Mouse (Mus musculus): ENCODE results near the gene Rspo1. TPM values are rescaled to one million over a fixed set of nuclear protein-coding genes. Genes with fewer than 3 reads are reported as not detected.

The Rspo1 gene
- polyA plus RNA-seq, 1 experiment from 2014 or later = 5.9 TPM

DNA sequence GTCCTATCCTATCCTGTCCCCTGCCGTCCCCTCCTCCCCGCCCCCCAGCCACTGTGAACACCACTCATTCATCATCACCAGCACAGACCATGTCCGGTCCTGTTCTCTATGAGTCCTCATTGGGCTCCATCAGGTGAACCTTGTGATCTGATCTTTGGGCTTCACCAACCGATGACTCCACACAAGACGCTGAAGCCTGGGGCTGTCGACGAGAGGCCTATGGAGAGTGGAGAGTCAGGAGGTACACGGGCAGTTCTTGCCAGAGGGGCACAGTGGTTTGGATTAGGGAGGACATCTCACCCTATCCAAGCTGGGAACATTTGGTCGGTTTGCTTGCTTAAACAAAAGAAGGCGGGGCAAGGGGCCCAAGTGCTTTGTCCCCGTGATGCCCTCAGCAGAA, 16.0 kb upstream of the Rspo1 start:
- Histone ChIP-seq H3K9me3 (replicated peaks; ENCODE audit: control insufficient read depth, low read length) (no peaks in the 10 kb centered on the region), H3K4me1 (ENCODE audit: control insufficient read depth, insufficient read depth, low read length) (no peaks in the 10 kb centered on the region), H3K27me3 (ENCODE audit: control insufficient read depth, insufficient read depth, low read length) (0 out of 2 replicates have a peak, but pooled peaks cover 7% of the 10 kb centered on the region), H3K4me3 (ENCODE audit: low read length) (no peak overlapping the region), H3K4me2 (ENCODE audit: low read depth, low read length) (no peak overlapping the region), H3K27ac (ENCODE audit: low read length) (no peak overlapping the region), H3K36me3 (ENCODE audit: control insufficient read depth, insufficient read depth) (no peaks in the 10 kb centered on the region), H3K9ac (ENCODE audit: low read length) (no peak overlapping the region)
- 65% methylated on average over 11 of the region's 11 CpGs for WGBS
- no peak for ATAC-seq (replicated peaks; ENCODE audit: extremely low read depth, insufficient read depth, low FRiP score)

- ATAC-seq (replicated peaks; ENCODE audit: extremely low read depth, insufficient read depth, low FRiP score) = no peak
- H3K27me3 ChIP-seq (ENCODE audit: control insufficient read depth, insufficient read depth, low read length) = 0 out of 2 replicates have a peak, but pooled peaks cover 7% of the 10 kb centered on the region
- no peak overlapping the region for H3K4me3 ChIP-seq (ENCODE audit: low read length)
- H3K4me2 ChIP-seq (ENCODE audit: low read depth, low read length) = no peak overlapping the region
- no peak overlapping the region for H3K9ac ChIP-seq (ENCODE audit: low read length)
- H3K4me1 ChIP-seq (ENCODE audit: control insufficient read depth, insufficient read depth, low read length) = no peaks in the 10 kb centered on the region
- H3K27ac ChIP-seq (ENCODE audit: low read length) = no peak overlapping the region
- no peaks in the 10 kb centered on the region for H3K36me3 ChIP-seq (ENCODE audit: control insufficient read depth, insufficient read depth)
- WGBS = 53% methylated on average over 5 of the region's 5 CpGs
- no peaks in the 10 kb centered on the region for H3K9me3 ChIP-seq (replicated peaks; ENCODE audit: control insufficient read depth, low read length)
Observed at GRCm38 (mm10) chr4:124970677-124971076, 15.6 kb upstream of the Rspo1 start.

DNA sequence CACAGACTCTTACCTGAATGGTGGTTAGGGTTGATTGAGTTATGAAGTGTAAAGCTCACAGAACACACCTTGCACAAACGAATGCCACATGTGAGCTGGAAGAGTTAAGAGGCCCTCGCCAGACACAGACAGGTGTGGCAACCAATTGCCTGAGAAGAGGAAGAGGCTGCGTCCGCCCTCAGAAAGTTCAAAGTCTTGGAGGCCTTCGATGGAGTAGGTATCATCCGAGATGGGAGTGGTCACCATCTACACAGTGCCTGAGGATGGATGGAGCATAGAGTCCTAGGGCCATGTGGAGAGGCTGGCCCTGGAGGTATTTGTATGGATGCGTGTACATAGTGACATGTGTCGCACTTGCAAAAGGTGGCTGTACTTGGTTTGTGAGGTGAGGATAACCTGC, 15.1 kb upstream of the Rspo1 start:
- no peak for ATAC-seq (replicated peaks; ENCODE audit: extremely low read depth, insufficient read depth, low FRiP score)
- no peaks in the 10 kb centered on the region for H3K36me3 ChIP-seq (ENCODE audit: control insufficient read depth, insufficient read depth)
- no peak overlapping the region for H3K27ac ChIP-seq (ENCODE audit: low read length)
- no peak overlapping the region for H3K4me2 ChIP-seq (ENCODE audit: low read depth, low read length)
- H3K9me3 ChIP-seq (replicated peaks; ENCODE audit: control insufficient read depth, low read length) = no peaks in the 10 kb centered on the region
- H3K4me3 ChIP-seq (ENCODE audit: low read length) = no peak overlapping the region
- no peaks in the 10 kb centered on the region for H3K4me1 ChIP-seq (ENCODE audit: control insufficient read depth, insufficient read depth, low read length)
- 69% methylated on average over 8 of the region's 8 CpGs for WGBS
- H3K27me3 ChIP-seq (ENCODE audit: control insufficient read depth, insufficient read depth, low read length) = 0 out of 2 replicates have a peak, but pooled peaks cover 7% of the 10 kb centered on the region
- H3K9ac ChIP-seq (ENCODE audit: low read length) = no peak overlapping the region

GRCm38 (mm10) chr4:124972316-124972715, 13.9 kb upstream of the Rspo1 start:
- 47% methylated on average over 9 of the region's 9 CpGs for WGBS
- Histone ChIP-seq H3K27me3 (ENCODE audit: control insufficient read depth, insufficient read depth, low read length) (0 out of 2 replicates have a peak, but pooled peaks cover 7% of the 10 kb centered on the region), H3K27ac (ENCODE audit: low read length) (no peak overlapping the region), H3K4me2 (ENCODE audit: low read depth, low read length) (no peak overlapping the region), H3K36me3 (ENCODE audit: control insufficient read depth, insufficient read depth) (no peaks in the 10 kb centered on the region), H3K4me3 (ENCODE audit: low read length) (no peak overlapping the region), H3K4me1 (ENCODE audit: control insufficient read depth, insufficient read depth, low read length) (no peaks in the 10 kb centered on the region), H3K9ac (ENCODE audit: low read length) (no peak overlapping the region), H3K9me3 (replicated peaks; ENCODE audit: control insufficient read depth, low read length) (no peaks in the 10 kb centered on the region)
- ATAC-seq (replicated peaks; ENCODE audit: extremely low read depth, insufficient read depth, low FRiP score) = no peak

DNA sequence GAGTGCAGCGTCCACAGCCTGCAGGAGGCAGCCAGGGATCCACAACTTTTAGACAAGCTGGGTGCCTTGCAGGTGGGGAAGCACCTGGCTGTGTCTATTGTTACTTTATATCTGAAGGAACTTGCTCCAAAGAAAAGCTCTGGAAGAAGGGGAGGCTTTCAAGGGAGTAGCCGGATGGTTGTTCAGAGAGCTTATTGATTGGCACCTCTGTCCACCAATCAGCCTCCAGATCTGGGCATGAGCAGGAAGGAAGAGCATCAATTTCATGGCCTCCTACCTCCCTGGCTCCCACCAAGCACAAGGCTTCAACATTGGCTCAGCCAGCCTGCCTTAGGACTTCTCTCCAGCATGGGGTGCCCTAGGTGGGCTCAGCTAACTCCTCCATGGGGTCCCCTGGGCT, 12.9 kb upstream of the Rspo1 start:
- H3K9me3 ChIP-seq (replicated peaks; ENCODE audit: control insufficient read depth, low read length) = no peaks in the 10 kb centered on the region
- WGBS = 67% methylated on average over 2 of the region's 2 CpGs
- no peak overlapping the region for H3K4me3 ChIP-seq (ENCODE audit: low read length)

GRCm38 (mm10) chr4:124978201-124978600, 8.0 kb upstream of the Rspo1 start:
- Histone ChIP-seq H3K4me1 (ENCODE audit: control insufficient read depth, insufficient read depth, low read length) (no peaks in the 10 kb centered on the region), H3K9me3 (replicated peaks; ENCODE audit: control insufficient read depth, low read length) (no peaks in the 10 kb centered on the region), H3K36me3 (ENCODE audit: control insufficient read depth, insufficient read depth) (no peaks in the 10 kb centered on the region), H3K4me3 (ENCODE audit: low read length) (no peak overlapping the region), H3K9ac (ENCODE audit: low read length) (no peak overlapping the region), H3K27me3 (ENCODE audit: control insufficient read depth, insufficient read depth, low read length) (peaks cover 20% of the 10 kb centered on the region), H3K4me2 (ENCODE audit: low read depth, low read length) (no peak overlapping the region), H3K27ac (ENCODE audit: low read length) (no peak overlapping the region)
- 27% methylated on average over 5 of the region's 5 CpGs for WGBS
- ATAC-seq (replicated peaks; ENCODE audit: extremely low read depth, insufficient read depth, low FRiP score) = no peak

More for the DNA sequence above, 12.9 kb upstream of the Rspo1 start:
- Histone ChIP-seq H3K36me3 (ENCODE audit: control insufficient read depth, insufficient read depth) (no peaks in the 10 kb centered on the region), H3K4me1 (ENCODE audit: control insufficient read depth, insufficient read depth, low read length) (no peaks in the 10 kb centered on the region), H3K4me2 (ENCODE audit: low read depth, low read length) (no peak overlapping the region), H3K9ac (ENCODE audit: low read length) (no peak overlapping the region), H3K27me3 (ENCODE audit: control insufficient read depth, insufficient read depth, low read length) (0 out of 2 replicates have a peak, but pooled peaks cover 7% of the 10 kb centered on the region), H3K27ac (ENCODE audit: low read length) (no peak overlapping the region)
- no peak for ATAC-seq (replicated peaks; ENCODE audit: extremely low read depth, insufficient read depth, low FRiP score)

- Histone ChIP-seq H3K4me3 (ENCODE audit: low read length) (no peak overlapping the region), H3K27ac (ENCODE audit: low read length) (no peak overlapping the region), H3K36me3 (ENCODE audit: control insufficient read depth, insufficient read depth) (no peaks in the 10 kb centered on the region), H3K9me3 (replicated peaks; ENCODE audit: control insufficient read depth, low read length) (no peaks in the 10 kb centered on the region), H3K27me3 (ENCODE audit: control insufficient read depth, insufficient read depth, low read length) (peaks cover 71% of the 10 kb centered on the region), H3K4me2 (ENCODE audit: low read depth, low read length) (no peak overlapping the region), H3K9ac (ENCODE audit: low read length) (no peak overlapping the region), H3K4me1 (ENCODE audit: control insufficient read depth, insufficient read depth, low read length) (peaks cover 6% of the 10 kb centered on the region; the same call in 1 of the 2 replicates)
- ATAC-seq (replicated peaks; ENCODE audit: extremely low read depth, insufficient read depth, low FRiP score) = no peak
- WGBS = 20% methylated on average over 9 of the region's 9 CpGs
Observed at GRCm38 (mm10) chr4:124983893-124984526, 2.2 kb upstream of the Rspo1 start.

- Histone ChIP-seq H3K4me1 (ENCODE audit: control insufficient read depth, insufficient read depth, low read length) (peaks cover 10% of the 10 kb centered on the region), H3K4me3 (ENCODE audit: low read length) (no peak overlapping the region), H3K9ac (ENCODE audit: low read length) (no peak overlapping the region), H3K36me3 (ENCODE audit: control insufficient read depth, insufficient read depth) (no peaks in the 10 kb centered on the region), H3K27me3 (ENCODE audit: control insufficient read depth, insufficient read depth, low read length) (peaks cover 76% of the 10 kb centered on the region), H3K4me2 (ENCODE audit: low read depth, low read length) (no peak overlapping the region), H3K27ac (ENCODE audit: low read length) (no peak overlapping the region), H3K9me3 (replicated peaks; ENCODE audit: control insufficient read depth, low read length) (no peaks in the 10 kb centered on the region)
- WGBS = 12% methylated on average over 18 of the region's 18 CpGs
- ATAC-seq (replicated peaks; ENCODE audit: extremely low read depth, insufficient read depth, low FRiP score) = no peak
Observed at GRCm38 (mm10) chr4:124984871-124985670, 1.2 kb upstream of the Rspo1 start.

All from heart, embryonic 16.5 days (tissue).